Comparison of ENCODE assay signal across 7 mouse cellular contexts in genomic region chr4:154635241-154636052, GRCm38 (mm10). TPM values are rescaled to one million over a fixed set of nuclear protein-coding genes. Genes with fewer than 3 reads are reported as not detected.
DNase-seq lines count a peak whose midpoint lies in the region; ATAC-seq and TF ChIP-seq lines count a peak whose summit lies in the region.

No protein-coding gene starts in this region.

- H3K27ac ChIP-seq in forebrain, embryonic 14.5 days (ENCODE audit: low read depth, low read length): peak overlapping the region; percentile 95
- H3K27ac ChIP-seq in hindbrain, embryonic 15.5 days (replicated peaks): peak overlapping the region; percentile 79

- TF ChIP-seq CTCF in E14TG2a.4 (conservative IDR thresholded peaks at IDR 0.05; ENCODE audit: low read length): no peak
- no peak for TF ChIP-seq CTCF in lung, adult 2 months (IDR thresholded peaks at IDR 0.05; ENCODE audit: insufficient read depth, low read length)

- WGBS in forebrain, embryonic 14.5 days: under 1% methylated on average over 78 of the region's 94 CpGs
- under 1% methylated on average over 90 of the region's 94 CpGs for WGBS in hindbrain, embryonic 15.5 days
- WGBS in lung, adult 2 months: 1% methylated on average over 94 of the region's 94 CpGs

- H3K36me3 ChIP-seq in E14TG2a.4 (ENCODE audit: insufficient read depth, low read length): no peaks in the 10 kb centered on the region
- no peaks in the 10 kb centered on the region for H3K36me3 ChIP-seq in forebrain, embryonic 14.5 days (ENCODE audit: control insufficient read depth, insufficient read depth, low read length)
- H3K36me3 ChIP-seq in hindbrain, embryonic 15.5 days: no peaks in the 10 kb centered on the region

- DNase-seq in ES-CJ7 (ENCODE audit: low read depth, low spot score): peak; percentile 15
- DNase-seq in forebrain, embryonic 14.5 days (ENCODE audit: low spot score): peak; percentile 51
- DNase-seq in lung, adult 2 months: peak; percentile 69
- peak; percentile 55 for DNase-seq in ovary, postnatal 36 days (ENCODE audit: low spot score)

- peak; percentile 21 for ATAC-seq in forebrain, embryonic 14.5 days
- 0 out of 2 replicates have a peak, but pooled peaks have one; percentile 27 for ATAC-seq in hindbrain, embryonic 15.5 days (ENCODE audit: low FRiP score, low read depth)
- ATAC-seq in cerebellum, adult (ENCODE audit: insufficient number of reproducible peaks, low FRiP score, low TSS enrichment): no peak

- H3K9ac ChIP-seq in forebrain, embryonic 14.5 days (ENCODE audit: low read length): peak overlapping the region; percentile 94
- H3K9ac ChIP-seq in hindbrain, embryonic 15.5 days: peak overlapping the region; percentile 44

- H3K4me2 ChIP-seq in forebrain, embryonic 14.5 days (ENCODE audit: low read length): peak overlapping the region; percentile 83
- H3K4me2 ChIP-seq in hindbrain, embryonic 15.5 days: peak overlapping the region; percentile 60

- peaks cover 92% of the 10 kb centered on the region for H3K27me3 ChIP-seq in E14TG2a.4 (ENCODE audit: insufficient read depth, low read length)
- H3K27me3 ChIP-seq in forebrain, embryonic 14.5 days (replicated peaks; ENCODE audit: control insufficient read depth, insufficient read depth, low read length): peaks cover 32% of the 10 kb centered on the region
- H3K27me3 ChIP-seq in hindbrain, embryonic 15.5 days: peaks cover 74% of the 10 kb centered on the region

- peaks cover 39% of the 10 kb centered on the region for H3K4me1 ChIP-seq in E14TG2a.4 (replicated peaks; ENCODE audit: low read depth, low read length)
- H3K4me1 ChIP-seq in forebrain, embryonic 14.5 days (ENCODE audit: control insufficient read depth, insufficient read depth, low read length): peaks cover 31% of the 10 kb centered on the region
- H3K4me1 ChIP-seq in hindbrain, embryonic 15.5 days (replicated peaks): peaks cover 32% of the 10 kb centered on the region
- 0 out of 2 replicates have a peak, but pooled peaks cover 2% of the 10 kb centered on the region for H3K4me1 ChIP-seq in lung, adult 2 months (ENCODE audit: control insufficient read depth, insufficient read depth, low read length)

- H3K9me3 ChIP-seq in E14TG2a.4 (ENCODE audit: low read length): no peaks in the 10 kb centered on the region
- H3K9me3 ChIP-seq in forebrain, embryonic 14.5 days (replicated peaks; ENCODE audit: control insufficient read depth, low read length): no peaks in the 10 kb centered on the region
- no peaks in the 10 kb centered on the region for H3K9me3 ChIP-seq in hindbrain, embryonic 15.5 days

- peak overlapping the region; percentile 74 for H3K4me3 ChIP-seq in E14TG2a.4 (replicated peaks; ENCODE audit: low read length)
- peak overlapping the region; percentile 66 for H3K4me3 ChIP-seq in forebrain, embryonic 14.5 days (ENCODE audit: low read depth, low read length)
- H3K4me3 ChIP-seq in hindbrain, embryonic 15.5 days: peak overlapping the region; percentile 42
- H3K4me3 ChIP-seq in lung, adult 2 months (replicated peaks; ENCODE audit: extremely low read depth, low read depth, low read length): peak overlapping the region; percentile 63

- TF ChIP-seq POLR2A in lung, adult 2 months (IDR thresholded peaks at IDR 0.05; ENCODE audit: borderline replicate concordance, extremely low read depth, low read depth, low read length): no peak

RNA-seq across cellular contexts. Expression of gene Prdm16, which starts 1.2 kb away (rescaled TPM):
- 20.6 and 25.0 TPM in 2 replicates for polyA plus RNA-seq in forebrain, embryonic 14.5 days (2014; fragmentation: Nextera tagmentation; extraction: Ambion mirVana)
- 14.0 and 16.2 TPM in 2 replicates for polyA plus RNA-seq in hindbrain, embryonic 15.5 days (2015; fragmentation: Nextera tagmentation; extraction: Ambion mirVana)
- 17.7 and 18.3 TPM in 2 replicates for polyA plus RNA-seq in lung, adult 2 months (2012; rRNA removed)

RNA-seq across cellular contexts. Expression of gene Actrt2, which starts 32.2 kb away (rescaled TPM):
- polyA plus RNA-seq in forebrain, embryonic 14.5 days (2014; fragmentation: Nextera tagmentation; extraction: Ambion mirVana): not detected in 2 replicates
- polyA plus RNA-seq in hindbrain, embryonic 15.5 days (2015; fragmentation: Nextera tagmentation; extraction: Ambion mirVana): not detected in 2 replicates
- not detected in 2 replicates for polyA plus RNA-seq in lung, adult 2 months (2012; rRNA removed)

Comparison
In these comparisons a context has a peak if more than half of its experiments do, and no peak if none do; other contexts are left out.
1. DNase-seq: peak in every context shown above with its lines; median percentile 69 in lung, adult 2 months; 55 in ovary, postnatal 36 days; 51 in forebrain, embryonic 14.5 days; 15 in ES-CJ7.